Mouse (Mus musculus) retina, adult 2 months (tissue): ENCODE results near the gene Lrig2.

ENCODE experiments used
- DNase-seq: peaks from one replicate; pipeline ENCODE4 v3.0.0-alpha.2; 2012; ENCODE audit warnings: low read depth, low spot score

Gene Lrig2

GRCm38 (mm10) chr3:104510771-104511429, 818 bp downstream of the Lrig2 start:
- DNase-seq, result no peak

GRCm38 (mm10) chr3:104501648-104502047, 10.1 kb downstream of the Lrig2 start:
- no peak for DNase-seq

- no peak for DNase-seq
Measured at GRCm38 (mm10) chr3:104500881-104501280, 10.8 kb downstream of the Lrig2 start.

GRCm38 (mm10) chr3:104496176-104496575, 15.5 kb downstream of the Lrig2 start:
- no peak for DNase-seq

- no peak for DNase-seq
Measured at GRCm38 (mm10) chr3:104480946-104481719, 30.6 kb downstream of the Lrig2 start.

GRCm38 (mm10) chr3:104478056-104478455, 33.7 kb downstream of the Lrig2 start:
- no peak for DNase-seq

GRCm38 (mm10) chr3:104469421-104469820, 42.3 kb downstream of the Lrig2 start:
- DNase-seq, result no peak

GRCm38 (mm10) chr3:104461226-104461625, 50.5 kb downstream of the Lrig2 start:
- DNase-seq, result no peak

GRCm38 (mm10) chr3:104458588-104458987, 53.1 kb downstream of the Lrig2 start:
- no peak for DNase-seq

- no peak for DNase-seq
Measured at GRCm38 (mm10) chr3:104455506-104456275, 56.0 kb downstream of the Lrig2 start.

GRCm38 (mm10) chr3:104447240-104447639, 64.5 kb downstream of the Lrig2 start:
- no peak for DNase-seq

GRCm38 (mm10) chr3:104446689-104447088, 65.0 kb downstream of the Lrig2 start:
- no peak for DNase-seq

GRCm38 (mm10) chr3:104445576-104445975, 66.1 kb downstream of the Lrig2 start:
- DNase-seq, result no peak

GRCm38 (mm10) chr3:104444946-104445460, 66.7 kb downstream of the Lrig2 start:
- DNase-seq, result no peak

GRCm38 (mm10) chr3:104444082-104444481, 67.6 kb downstream of the Lrig2 start:
- DNase-seq, result no peak

GRCm38 (mm10) chr3:104442357-104442756, 69.4 kb downstream of the Lrig2 start:
- DNase-seq, result no peak

GRCm38 (mm10) chr3:104441870-104442283, 69.8 kb downstream of the Lrig2 start:
- DNase-seq, result peak; percentile 67

- no peak for DNase-seq
Measured at GRCm38 (mm10) chr3:104441435-104441834, 70.3 kb downstream of the Lrig2 start.

GRCm38 (mm10) chr3:104438777-104439176, 72.9 kb downstream of the Lrig2 start:
- no peak for DNase-seq

- no peak for DNase-seq
Measured at GRCm38 (mm10) chr3:104437576-104437975, 74.1 kb downstream of the Lrig2 start.

- no peak for DNase-seq
Measured at GRCm38 (mm10) chr3:104435947-104436346, 75.8 kb downstream of the Lrig2 start.

GRCm38 (mm10) chr3:104434246-104434696, 77.4 kb downstream of the Lrig2 start:
- DNase-seq, result no peak
